Mouse (Mus musculus) kidney, postnatal 0 days (tissue): ENCODE data around the gene Slc22a1. TPM values are rescaled to one million over a fixed set of nuclear protein-coding genes. Genes with fewer than 3 reads are reported as not detected.
A peak's percentile ranks its signal among the peaks of the same experiment; 100 is the strongest.

Source experiments
- ATAC-seq: fragments of 200-750 bp; cut with Nextera tagmentation; replicated peaks from 2 replicates; pipeline ENCODE4 v1.8.0; 2017; ENCODE audit warnings: low read depth, moderate number of reproducible peaks, moderate TSS enrichment, moderate library complexity; ENCODE audit not compliant: low FRiP score
- DNase-seq: peaks from one replicate; pipeline ENCODE4 v3.0.0-alpha.2; 2016; ENCODE audit warnings: low spot score
- H3K27ac ChIP-seq: fragments of 300-500 bp; sonication (generic); 2 replicates; pipeline ENCODE4 v1.5.1; 2014; ENCODE audit warnings: mild to moderate bottlenecking
- H3K27me3 ChIP-seq: fragments of 300-500 bp; sonication (generic); 2 replicates; pipeline ENCODE4 v1.6.1; 2014; ENCODE audit warnings: low read length, mixed read lengths; ENCODE audit not compliant: insufficient read depth
- H3K36me3 ChIP-seq: fragments of 300-500 bp; sonication (generic); 2 replicates; pipeline ENCODE4 v1.6.1; 2014; ENCODE audit warnings: low read length, mixed read lengths; ENCODE audit not compliant: insufficient read depth
- H3K4me1 ChIP-seq: fragments of 300-500 bp; sonication (generic); replicated peaks from 2 replicates; pipeline ENCODE4 v1.6.1; 2014; ENCODE audit warnings: antibody characterized with exemption, low read length, mixed read lengths; ENCODE audit not compliant: insufficient read depth
- H3K4me2 ChIP-seq: fragments of 300-500 bp; sonication (generic); 2 replicates; pipeline ENCODE4 v1.6.1; 2014; ENCODE audit warnings: mild to moderate bottlenecking, low read length, moderate library complexity, mixed read lengths
- H3K4me3 ChIP-seq: fragments of 300-500 bp; sonication (generic); replicated peaks from 2 replicates; pipeline ENCODE4 v1.5.1; 2014; ENCODE audit warnings: low read depth, low read length
- H3K9ac ChIP-seq: fragments of 300-500 bp; sonication (generic); 2 replicates; pipeline ENCODE4 v1.6.1; 2014; ENCODE audit warnings: low read depth, low read length
- H3K9me3 ChIP-seq: fragments of 300-500 bp; sonication (generic); replicated peaks from 2 replicates; pipeline ENCODE4 v1.6.1; 2016; ENCODE audit warnings: low read length, inconsistent platforms, mixed read lengths
- CTCF ChIP-seq: IDR thresholded peaks from 2 replicates; pipeline ENCODE4 v1.5.1; 2016; ENCODE audit warnings: antibody characterized with exemption, low read depth, mild to moderate bottlenecking, moderate library complexity
- WGBS: fragments of 180-500 bp; shearing (Covaris S2); extraction: QIAGEN DNeasy Blood & Tissue Kit; methylation state at CpG from one replicate; pipeline ENCODE4 v1.1.7; 2014; 5-methylcytosine and 5-hydroxymethylcytosine counted together
- polyA plus RNA-seq: library from polyadenylated mRNA; unstranded; fragments of >200 nt; fragmentation: Nextera tagmentation; extraction: Ambion mirVana; gene quantifications from 2 replicates; pipeline ENCODE4 v1.2.1, GENCODE M21; 2015

Slc22a1 gene
- polyA plus RNA-seq, 1 experiment from 2014 or later, result 57.4 TPM

DNA sequence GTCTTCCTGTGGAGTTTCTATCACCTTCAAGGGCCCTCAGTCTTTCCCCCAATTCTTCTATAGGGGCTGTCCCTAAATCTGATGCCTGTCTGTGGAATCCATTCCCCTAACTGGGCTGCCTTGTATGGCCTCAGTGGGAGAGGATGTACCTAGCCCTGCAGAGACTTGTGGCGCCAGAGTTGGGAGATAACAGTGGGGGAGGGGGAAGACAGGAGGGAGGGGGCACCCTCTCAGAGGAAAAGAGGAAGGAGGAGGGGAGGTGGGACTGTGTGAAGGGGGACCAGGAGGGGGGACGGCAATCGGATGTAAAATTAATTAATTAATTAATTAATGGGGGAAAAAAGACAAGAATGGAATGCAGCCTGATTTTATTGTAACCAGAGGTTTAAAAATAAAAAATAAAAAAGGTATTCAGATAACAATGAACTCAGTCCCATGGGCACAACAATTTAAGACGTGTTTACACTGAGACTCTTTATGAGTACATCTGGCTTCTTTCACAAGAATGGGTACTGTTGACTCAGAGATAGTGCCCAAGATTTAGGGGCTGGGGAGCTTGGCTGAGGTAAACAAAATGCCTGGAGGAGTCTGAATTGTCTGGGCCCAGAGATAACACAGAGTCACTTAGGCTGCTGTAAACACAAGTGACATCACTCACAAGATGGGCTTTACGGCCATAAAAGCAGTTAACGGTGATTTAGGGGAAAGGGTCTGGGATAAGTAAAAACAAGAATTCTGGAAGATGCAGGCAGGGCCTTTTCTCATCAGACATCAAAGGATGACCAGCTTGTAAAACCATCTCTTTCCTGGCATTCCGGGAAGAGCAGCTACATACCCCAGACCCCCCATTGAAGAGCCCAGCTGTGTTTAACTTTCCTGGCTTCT, 6.9 kb downstream of the Slc22a1 start:
- Histone ChIP-seq H3K36me3 (no peaks in the 10 kb centered on the region), H3K27me3 (no peaks in the 10 kb centered on the region), H3K4me1 (peaks cover 15% of the 10 kb centered on the region; the same call in 1 of the 2 replicates), H3K4me2 (no peak overlapping the region), H3K9me3 (no peaks in the 10 kb centered on the region), H3K27ac (peak overlapping the region; percentile 60), H3K9ac (no peak overlapping the region), H3K4me3 (no peak overlapping the region)
- peak; percentile 71 for DNase-seq
- no peak for TF ChIP-seq CTCF
- 28% methylated on average over 7 of the region's 7 CpGs for WGBS
- no peak for ATAC-seq

- WGBS, result 69% methylated on average over 8 of the region's 8 CpGs
- no peak overlapping the region for H3K4me3 ChIP-seq
- H3K27me3 ChIP-seq, result no peaks in the 10 kb centered on the region
- no peaks in the 10 kb centered on the region for H3K9me3 ChIP-seq
- no peak overlapping the region for H3K9ac ChIP-seq
- H3K4me1 ChIP-seq, result 0 out of 2 replicates have a peak, but pooled peaks cover 10% of the 10 kb centered on the region
- ATAC-seq, result no peak
- TF ChIP-seq CTCF, result no peak
- H3K4me2 ChIP-seq, result no peak overlapping the region
- no peak for DNase-seq
- no peak overlapping the region for H3K27ac ChIP-seq
- H3K36me3 ChIP-seq, result no peaks in the 10 kb centered on the region
Observed at GRCm38 (mm10) chr17:12664156-12664555, 11.5 kb downstream of the Slc22a1 start.

DNA sequence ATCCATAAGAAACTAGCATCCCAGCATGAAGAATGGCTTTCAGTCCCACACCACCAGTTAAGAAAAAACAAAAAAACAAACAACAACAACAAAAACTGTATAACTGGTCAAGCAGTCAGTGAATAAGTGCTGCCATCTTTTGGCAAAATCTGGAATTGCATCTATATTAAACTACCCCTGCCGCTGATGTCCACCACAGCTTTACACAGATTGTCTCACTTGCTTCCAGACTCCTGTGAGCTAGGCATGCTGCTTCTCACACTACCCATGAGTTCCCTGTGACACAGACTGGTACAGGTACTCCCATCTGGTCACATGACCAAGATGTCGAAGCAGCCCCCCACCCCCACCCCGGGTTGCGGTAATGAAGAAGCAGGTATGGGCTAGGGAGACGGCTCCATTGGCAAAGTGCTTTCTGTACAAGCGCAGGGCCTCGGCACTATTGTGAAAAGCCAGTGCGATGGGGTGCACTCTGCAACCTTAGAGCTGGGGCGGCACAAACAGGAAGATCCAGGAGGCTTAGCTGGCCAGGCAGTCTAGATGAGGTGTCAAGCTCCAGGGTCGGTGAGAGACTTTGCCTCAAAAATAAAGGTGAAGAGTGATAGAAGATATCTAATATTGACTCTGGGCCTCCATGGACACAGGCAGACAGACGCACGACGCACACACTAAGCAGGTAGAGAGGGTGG, 14.9 kb downstream of the Slc22a1 start:
- H3K27ac ChIP-seq, result no peak overlapping the region
- no peaks in the 10 kb centered on the region for H3K27me3 ChIP-seq
- H3K9ac ChIP-seq, result no peak overlapping the region
- DNase-seq (peak; percentile 65), ATAC-seq (peak; percentile 60)
- no peaks in the 10 kb centered on the region for H3K9me3 ChIP-seq
- WGBS, result 65% methylated on average over 13 of the region's 13 CpGs
- H3K4me1 ChIP-seq, result no peaks in the 10 kb centered on the region
- H3K4me2 ChIP-seq, result no peak overlapping the region
- H3K36me3 ChIP-seq, result no peaks in the 10 kb centered on the region
- TF ChIP-seq CTCF, result peak; percentile 83
- H3K4me3 ChIP-seq, result no peak overlapping the region

- DNase-seq (no peak), ATAC-seq (no peak)
- no peak overlapping the region for H3K9ac ChIP-seq
- no peaks in the 10 kb centered on the region for H3K27me3 ChIP-seq
- H3K4me1 ChIP-seq, result no peaks in the 10 kb centered on the region
- H3K9me3 ChIP-seq, result no peaks in the 10 kb centered on the region
- H3K36me3 ChIP-seq, result no peaks in the 10 kb centered on the region
- H3K4me3 ChIP-seq, result no peak overlapping the region
- no peak overlapping the region for H3K27ac ChIP-seq
- no peak overlapping the region for H3K4me2 ChIP-seq
- no peak for TF ChIP-seq CTCF
- WGBS, result 89% methylated on average over 10 of the region's 10 CpGs
Observed at GRCm38 (mm10) chr17:12659233-12659632, 16.4 kb downstream of the Slc22a1 start.

GRCm38 (mm10) chr17:12658784-12659183, 16.8 kb downstream of the Slc22a1 start:
- ATAC-seq, result no peak
- Histone ChIP-seq H3K27me3 (no peaks in the 10 kb centered on the region), H3K4me2 (no peak overlapping the region), H3K9ac (no peak overlapping the region), H3K36me3 (no peaks in the 10 kb centered on the region), H3K27ac (no peak overlapping the region), H3K4me1 (no peaks in the 10 kb centered on the region), H3K4me3 (no peak overlapping the region), H3K9me3 (no peaks in the 10 kb centered on the region)
- 72% methylated on average over 7 of the region's 7 CpGs for WGBS
- no peak for TF ChIP-seq CTCF
- no peak for DNase-seq

GRCm38 (mm10) chr17:12655826-12656225, 19.8 kb downstream of the Slc22a1 start:
- DNase-seq, result no peak
- Histone ChIP-seq H3K36me3 (no peaks in the 10 kb centered on the region), H3K27me3 (no peaks in the 10 kb centered on the region), H3K9me3 (no peaks in the 10 kb centered on the region), H3K4me2 (no peak overlapping the region), H3K4me1 (no peaks in the 10 kb centered on the region), H3K9ac (no peak overlapping the region), H3K4me3 (no peak overlapping the region), H3K27ac (no peak overlapping the region)
- 62% methylated on average over 7 of the region's 7 CpGs for WGBS
- no peak for TF ChIP-seq CTCF
- ATAC-seq, result no peak
